Mouse (Mus musculus): ENCODE measurements around the gene Lat2. TPM values are rescaled to one million over a fixed set of nuclear protein-coding genes. Genes with fewer than 3 reads are reported as not detected.

Lat2 gene
- total and polyA plus RNA-seq, 2 experiments from 2014 or later, result 1.9 to 10.7 TPM

GRCm38 (mm10) chr5:134622069-134622468 lies 7.2 kb upstream of the Lat2 start:
- no peaks in the 10 kb centered on the region for H3K27me3 ChIP-seq (ENCODE audit: control insufficient read depth, insufficient read depth, low read length)
- WGBS, result 59% methylated on average over 2 of the region's 2 CpGs
- H3K4me3 ChIP-seq (ENCODE audit: low read depth, low read length), result no peak overlapping the region
- H3K27ac ChIP-seq (ENCODE audit: low read depth), result no peak overlapping the region
- peaks cover 90% of the 10 kb centered on the region for H3K36me3 ChIP-seq (replicated peaks; ENCODE audit: control insufficient read depth, insufficient read depth, low read length)
- no peak overlapping the region for H3K4me2 ChIP-seq (ENCODE audit: low read depth, low read length)
- H3K9ac ChIP-seq (replicated peaks; ENCODE audit: low read depth, low read length), result no peak overlapping the region
- DNase-seq (ENCODE audit: low spot score) (no peak), ATAC-seq (ENCODE audit: insufficient read depth, low read depth) (no peak)
- H3K9me3 ChIP-seq (replicated peaks; ENCODE audit: control insufficient read depth, low read length), result no peaks in the 10 kb centered on the region
- TF ChIP-seq CTCF (IDR thresholded peaks at IDR 0.05; ENCODE audit: low read depth) (no peak), EP300 (IDR thresholded peaks at IDR 0.05; ENCODE audit: low read depth) (no peak)
- no peaks in the 10 kb centered on the region for H3K4me1 ChIP-seq (ENCODE audit: control insufficient read depth, insufficient read depth)

GRCm38 (mm10) chr5:134621099-134621640 lies 6.3 kb upstream of the Lat2 start:
- no peak for TF ChIP-seq EP300 (IDR thresholded peaks at IDR 0.05; ENCODE audit: low read depth)
- no peak for TF ChIP-seq CTCF (IDR thresholded peaks at IDR 0.05; ENCODE audit: low read depth)

GRCm38 (mm10) chr5:134620457-134620856 lies 5.6 kb upstream of the Lat2 start:
- no peak for DNase-seq (ENCODE audit: low spot score)
- Histone ChIP-seq H3K4me3 (ENCODE audit: low read depth, low read length) (no peak overlapping the region), H3K9me3 (replicated peaks; ENCODE audit: control insufficient read depth, low read length) (no peaks in the 10 kb centered on the region), H3K36me3 (replicated peaks; ENCODE audit: control insufficient read depth, insufficient read depth, low read length) (peaks cover 74% of the 10 kb centered on the region), H3K9ac (replicated peaks; ENCODE audit: low read depth, low read length) (no peak overlapping the region), H3K27me3 (ENCODE audit: control insufficient read depth, insufficient read depth, low read length) (no peaks in the 10 kb centered on the region), H3K4me2 (ENCODE audit: low read depth, low read length) (no peak overlapping the region), H3K27ac (ENCODE audit: low read depth) (no peak overlapping the region), H3K4me1 (ENCODE audit: control insufficient read depth, insufficient read depth) (no peaks in the 10 kb centered on the region)
- TF ChIP-seq EP300 (IDR thresholded peaks at IDR 0.05; ENCODE audit: low read depth), result no peak
- TF ChIP-seq CTCF (IDR thresholded peaks at IDR 0.05; ENCODE audit: low read depth), result no peak
- no peak for ATAC-seq (ENCODE audit: insufficient read depth, low read depth)
- 87% methylated on average over 9 of the region's 9 CpGs for WGBS

More at GRCm38 (mm10) chr5:134621099-134621640, 6.3 kb upstream of the Lat2 start:
- ATAC-seq (ENCODE audit: insufficient read depth, low read depth), result no peak
- Histone ChIP-seq H3K9ac (replicated peaks; ENCODE audit: low read depth, low read length) (no peak overlapping the region), H3K4me3 (ENCODE audit: low read depth, low read length) (no peak overlapping the region), H3K27me3 (ENCODE audit: control insufficient read depth, insufficient read depth, low read length) (no peaks in the 10 kb centered on the region), H3K4me2 (ENCODE audit: low read depth, low read length) (no peak overlapping the region), H3K9me3 (replicated peaks; ENCODE audit: control insufficient read depth, low read length) (no peaks in the 10 kb centered on the region), H3K27ac (ENCODE audit: low read depth) (no peak overlapping the region), H3K4me1 (ENCODE audit: control insufficient read depth, insufficient read depth) (no peaks in the 10 kb centered on the region), H3K36me3 (replicated peaks; ENCODE audit: control insufficient read depth, insufficient read depth, low read length) (peaks cover 81% of the 10 kb centered on the region)
- WGBS, result 81% methylated on average over 16 of the region's 16 CpGs
- DNase-seq (ENCODE audit: low spot score), result no peak

- Histone ChIP-seq H3K9ac (replicated peaks; ENCODE audit: low read depth, low read length) (no peak overlapping the region), H3K4me1 (ENCODE audit: control insufficient read depth, insufficient read depth) (no peaks in the 10 kb centered on the region), H3K9me3 (replicated peaks; ENCODE audit: control insufficient read depth, low read length) (no peaks in the 10 kb centered on the region), H3K36me3 (replicated peaks; ENCODE audit: control insufficient read depth, insufficient read depth, low read length) (peaks cover 42% of the 10 kb centered on the region), H3K27me3 (ENCODE audit: control insufficient read depth, insufficient read depth, low read length) (no peaks in the 10 kb centered on the region), H3K4me3 (ENCODE audit: low read depth, low read length) (no peak overlapping the region), H3K4me2 (ENCODE audit: low read depth, low read length) (no peak overlapping the region), H3K27ac (ENCODE audit: low read depth) (no peak overlapping the region)
- 61% methylated on average over 3 of the region's 3 CpGs for WGBS
- TF ChIP-seq CTCF (IDR thresholded peaks at IDR 0.05; ENCODE audit: low read depth), result peak; percentile 84
- TF ChIP-seq EP300 (IDR thresholded peaks at IDR 0.05; ENCODE audit: low read depth), result no peak
- DNase-seq (ENCODE audit: low spot score) (no peak), ATAC-seq (ENCODE audit: insufficient read depth, low read depth) (peak; percentile 19; the same call in 1 of the 2 replicates)
Measured at GRCm38 (mm10) chr5:134617071-134617470, 2.2 kb upstream of the Lat2 start.

GRCm38 (mm10) chr5:134615780-134616179 lies 955 bp upstream of the Lat2 start:
- no peak for ATAC-seq (ENCODE audit: insufficient read depth, low read depth)
- Histone ChIP-seq H3K4me3 (ENCODE audit: low read depth, low read length) (no peak overlapping the region), H3K9me3 (replicated peaks; ENCODE audit: control insufficient read depth, low read length) (no peaks in the 10 kb centered on the region), H3K9ac (replicated peaks; ENCODE audit: low read depth, low read length) (no peak overlapping the region), H3K4me1 (ENCODE audit: control insufficient read depth, insufficient read depth) (no peaks in the 10 kb centered on the region), H3K4me2 (ENCODE audit: low read depth, low read length) (no peak overlapping the region), H3K27ac (ENCODE audit: low read depth) (no peak overlapping the region), H3K27me3 (ENCODE audit: control insufficient read depth, insufficient read depth, low read length) (no peaks in the 10 kb centered on the region), H3K36me3 (replicated peaks; ENCODE audit: control insufficient read depth, insufficient read depth, low read length) (peaks cover 29% of the 10 kb centered on the region)
- TF ChIP-seq CTCF (IDR thresholded peaks at IDR 0.05; ENCODE audit: low read depth) (no peak), EP300 (IDR thresholded peaks at IDR 0.05; ENCODE audit: low read depth) (no peak)
- DNase-seq (ENCODE audit: low spot score), result no peak
- WGBS, result 72% methylated on average over 4 of the region's 4 CpGs

GRCm38 (mm10) chr5:134615380-134615779 lies 555 bp upstream of the Lat2 start:
- TF ChIP-seq EP300 (IDR thresholded peaks at IDR 0.05; ENCODE audit: low read depth) (no peak), CTCF (IDR thresholded peaks at IDR 0.05; ENCODE audit: low read depth) (no peak)
- Histone ChIP-seq H3K9ac (replicated peaks; ENCODE audit: low read depth, low read length) (no peak overlapping the region), H3K36me3 (replicated peaks; ENCODE audit: control insufficient read depth, insufficient read depth, low read length) (peaks cover 25% of the 10 kb centered on the region), H3K4me1 (ENCODE audit: control insufficient read depth, insufficient read depth) (no peaks in the 10 kb centered on the region), H3K4me2 (ENCODE audit: low read depth, low read length) (no peak overlapping the region), H3K27ac (ENCODE audit: low read depth) (no peak overlapping the region), H3K27me3 (ENCODE audit: control insufficient read depth, insufficient read depth, low read length) (no peaks in the 10 kb centered on the region), H3K4me3 (ENCODE audit: low read depth, low read length) (no peak overlapping the region), H3K9me3 (replicated peaks; ENCODE audit: control insufficient read depth, low read length) (no peaks in the 10 kb centered on the region)
- ATAC-seq (ENCODE audit: insufficient read depth, low read depth) (no peak), DNase-seq (ENCODE audit: low spot score) (no peak)
- 86% methylated on average over 8 of the region's 8 CpGs for WGBS

Measured in heart, postnatal 0 days (tissue).